Mouse (Mus musculus) hindbrain, embryonic 13.5 days (tissue): ENCODE results near the gene Brd3. TPM values are rescaled to one million over a fixed set of nuclear protein-coding genes. Genes with fewer than 3 reads are reported as not detected.

Experiments
- ATAC-seq: fragments of 200-750 bp; cut with Nextera tagmentation; 2 replicates; pipeline ENCODE4 v1.8.0; 2017; ENCODE audit warnings: moderate TSS enrichment; ENCODE audit not compliant: low FRiP score
- H3K27ac ChIP-seq: fragments of 300-500 bp; sonication (generic); 2 replicates; pipeline ENCODE4 v1.5.1; 2015; ENCODE audit warnings: inconsistent platforms, mild to moderate bottlenecking, moderate library complexity
- H3K27me3 ChIP-seq: fragments of 300-500 bp; sonication (generic); 2 replicates; pipeline ENCODE4 v1.6.1; 2015; ENCODE audit warnings: mild to moderate bottlenecking, inconsistent platforms
- H3K36me3 ChIP-seq: fragments of 300-500 bp; sonication (generic); 2 replicates; pipeline ENCODE4 v1.6.1; 2015; ENCODE audit warnings: mild to moderate bottlenecking, inconsistent platforms
- H3K4me1 ChIP-seq: fragments of 300-500 bp; sonication (generic); replicated peaks from 2 replicates; pipeline ENCODE4 v1.6.1; 2015; ENCODE audit warnings: inconsistent platforms
- H3K4me2 ChIP-seq: fragments of 300-500 bp; sonication (generic); 2 replicates; pipeline ENCODE4 v1.6.1; 2015; ENCODE audit warnings: inconsistent platforms, mild to moderate bottlenecking, moderate library complexity
- H3K4me3 ChIP-seq: fragments of 300-500 bp; sonication (generic); 2 replicates; pipeline ENCODE4 v1.5.1; 2015; ENCODE audit warnings: mild to moderate bottlenecking, inconsistent platforms
- H3K9ac ChIP-seq: fragments of 300-500 bp; sonication (generic); 2 replicates; pipeline ENCODE4 v1.6.1; 2015; ENCODE audit warnings: mild to moderate bottlenecking, inconsistent platforms
- H3K9me3 ChIP-seq: fragments of 300-500 bp; sonication (generic); 2 replicates; pipeline ENCODE4 v1.6.1; 2016; ENCODE audit warnings: inconsistent platforms
- WGBS: fragments of 180-500 bp; shearing (Covaris S2); methylation state at CpG from one replicate; pipeline ENCODE4 v1.1.7; 2015; 5-methylcytosine and 5-hydroxymethylcytosine counted together
- polyA plus RNA-seq: library from polyadenylated mRNA; unstranded; fragments of >200 nt; fragmentation: Nextera tagmentation; extraction: Ambion mirVana; gene quantifications from 2 replicates; pipeline ENCODE4 v1.2.1, GENCODE M21; 2015

Brd3 gene
- polyA plus RNA-seq, 1 experiment from 2014 or later, result 130 TPM

GRCm38 (mm10) chr2:27461881-27462660, 45.4 kb downstream of the Brd3 start:
- Histone ChIP-seq H3K4me2 (no peak overlapping the region), H3K27me3 (no peaks in the 10 kb centered on the region), H3K9me3 (no peaks in the 10 kb centered on the region), H3K4me3 (no peak overlapping the region), H3K9ac (no peak overlapping the region), H3K27ac (no peak overlapping the region), H3K36me3 (peaks cover 90% of the 10 kb centered on the region), H3K4me1 (peaks cover 3% of the 10 kb centered on the region; the same call in 1 of the 2 replicates)
- 82% methylated on average over 4 of the region's 4 CpGs for WGBS
- ATAC-seq, result no peak

DNA sequence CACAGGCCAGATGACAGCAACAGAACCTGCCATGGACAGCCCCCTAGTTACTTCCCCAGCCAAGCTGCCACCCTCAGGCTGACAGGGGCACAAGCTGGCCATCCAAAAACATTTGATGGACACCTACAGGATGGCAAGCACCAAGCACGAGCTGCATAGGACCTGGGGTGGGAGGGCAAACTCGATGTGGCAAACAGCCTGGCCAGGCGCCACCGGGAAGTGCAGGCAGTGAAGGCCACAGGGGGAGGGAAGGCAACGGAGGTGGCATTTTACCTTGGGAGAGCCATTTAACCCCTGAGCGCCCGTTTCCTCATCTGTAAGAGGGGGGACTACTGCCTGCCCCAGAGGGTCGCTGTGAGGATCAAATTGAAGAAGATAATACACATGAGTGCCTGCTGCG, 46.8 kb downstream of the Brd3 start:
- H3K36me3 ChIP-seq, result peaks cover 91% of the 10 kb centered on the region

DNA sequence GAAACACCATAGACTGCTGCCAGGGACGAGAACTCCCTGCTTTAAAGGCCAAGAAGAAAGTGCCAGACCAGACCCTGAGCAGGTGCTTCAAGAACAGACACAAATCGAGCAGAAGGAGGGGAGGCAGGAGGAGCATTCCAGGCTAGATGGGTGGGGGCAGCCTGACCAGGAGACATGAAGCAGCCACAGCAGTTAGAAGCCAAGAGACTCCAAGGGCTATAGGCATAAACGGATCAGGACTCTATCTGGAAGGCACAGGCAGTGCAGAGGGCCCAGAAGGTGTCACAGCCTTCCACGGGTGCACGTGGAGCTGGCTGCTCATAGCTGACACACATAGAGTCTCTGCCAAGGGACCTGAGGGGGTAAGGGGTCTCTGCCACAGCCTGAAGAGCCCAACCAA, 47.3 kb downstream of the Brd3 start:
- H3K9ac ChIP-seq, result no peak overlapping the region
- H3K4me3 ChIP-seq, result no peak overlapping the region
- H3K27ac ChIP-seq, result no peak overlapping the region
- ATAC-seq, result no peak
- 93% methylated on average over 5 of the region's 5 CpGs for WGBS
- H3K4me1 ChIP-seq, result no peaks in the 10 kb centered on the region
- H3K27me3 ChIP-seq, result no peaks in the 10 kb centered on the region
- no peaks in the 10 kb centered on the region for H3K9me3 ChIP-seq
- peaks cover 90% of the 10 kb centered on the region for H3K36me3 ChIP-seq
- no peak overlapping the region for H3K4me2 ChIP-seq

More for the DNA sequence above, 46.8 kb downstream of the Brd3 start:
- no peaks in the 10 kb centered on the region for H3K9me3 ChIP-seq
- no peaks in the 10 kb centered on the region for H3K27me3 ChIP-seq
- no peaks in the 10 kb centered on the region for H3K4me1 ChIP-seq
- no peak for ATAC-seq
- H3K27ac ChIP-seq, result no peak overlapping the region
- 76% methylated on average over 9 of the region's 9 CpGs for WGBS
- H3K4me3 ChIP-seq, result no peak overlapping the region
- H3K4me2 ChIP-seq, result no peak overlapping the region
- no peak overlapping the region for H3K9ac ChIP-seq

GRCm38 (mm10) chr2:27459735-27460134, 47.7 kb downstream of the Brd3 start:
- no peak overlapping the region for H3K4me2 ChIP-seq
- no peaks in the 10 kb centered on the region for H3K27me3 ChIP-seq
- no peak for ATAC-seq
- no peak overlapping the region for H3K4me3 ChIP-seq
- WGBS, result 89% methylated on average over 7 of the region's 7 CpGs
- H3K9me3 ChIP-seq, result no peaks in the 10 kb centered on the region
- H3K27ac ChIP-seq, result no peak overlapping the region
- H3K4me1 ChIP-seq, result no peaks in the 10 kb centered on the region
- H3K36me3 ChIP-seq, result peaks cover 94% of the 10 kb centered on the region
- H3K9ac ChIP-seq, result no peak overlapping the region

DNA sequence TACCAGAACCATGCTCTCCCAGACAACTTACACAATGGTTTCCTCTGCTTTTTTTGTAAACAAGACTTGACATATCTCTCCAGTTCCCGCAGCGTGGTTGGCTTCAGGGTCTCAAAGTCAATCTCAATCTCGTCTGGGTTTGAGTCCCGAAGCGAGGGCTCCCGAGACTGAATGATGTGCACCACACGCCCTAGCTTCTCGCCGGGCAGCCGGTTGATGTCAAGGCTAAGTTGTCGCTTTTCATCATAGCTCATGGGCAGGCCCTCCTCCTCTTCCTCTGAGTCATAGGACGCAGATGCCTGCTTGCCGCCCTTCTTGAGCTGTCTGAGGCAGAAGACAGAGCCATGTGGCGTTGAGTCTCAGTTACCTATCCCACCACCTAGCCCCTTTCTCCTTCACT, 57.2 kb downstream of the Brd3 start:
- WGBS, result 93% methylated on average over 14 of the region's 14 CpGs
- ATAC-seq, result no peak
- H3K36me3 ChIP-seq, result peaks cover 99% of the 10 kb centered on the region
- H3K4me1 ChIP-seq, result no peaks in the 10 kb centered on the region
- no peak overlapping the region for H3K4me3 ChIP-seq
- H3K27me3 ChIP-seq, result no peaks in the 10 kb centered on the region
- no peaks in the 10 kb centered on the region for H3K9me3 ChIP-seq
- no peak overlapping the region; the same call in 1 of the 2 replicates for H3K9ac ChIP-seq
- no peak overlapping the region for H3K27ac ChIP-seq
- H3K4me2 ChIP-seq, result no peak overlapping the region

GRCm38 (mm10) chr2:27447782-27448181, 59.7 kb downstream of the Brd3 start:
- Histone ChIP-seq H3K27ac (no peak overlapping the region), H3K4me3 (no peak overlapping the region), H3K27me3 (no peaks in the 10 kb centered on the region), H3K4me1 (peaks cover 17% of the 10 kb centered on the region), H3K9me3 (no peaks in the 10 kb centered on the region), H3K36me3 (peaks cover 86% of the 10 kb centered on the region), H3K9ac (no peak overlapping the region), H3K4me2 (no peak overlapping the region)
- 91% methylated on average over 5 of the region's 5 CpGs for WGBS
- no peak for ATAC-seq

GRCm38 (mm10) chr2:27446812-27447211, 60.6 kb downstream of the Brd3 start:
- Histone ChIP-seq H3K27me3 (no peaks in the 10 kb centered on the region), H3K4me3 (no peak overlapping the region), H3K4me2 (no peak overlapping the region), H3K9me3 (no peaks in the 10 kb centered on the region), H3K4me1 (peaks cover 21% of the 10 kb centered on the region), H3K9ac (no peak overlapping the region), H3K36me3 (peaks cover 76% of the 10 kb centered on the region), H3K27ac (no peak overlapping the region)
- 95% methylated on average over 8 of the region's 8 CpGs for WGBS
- ATAC-seq, result no peak

DNA sequence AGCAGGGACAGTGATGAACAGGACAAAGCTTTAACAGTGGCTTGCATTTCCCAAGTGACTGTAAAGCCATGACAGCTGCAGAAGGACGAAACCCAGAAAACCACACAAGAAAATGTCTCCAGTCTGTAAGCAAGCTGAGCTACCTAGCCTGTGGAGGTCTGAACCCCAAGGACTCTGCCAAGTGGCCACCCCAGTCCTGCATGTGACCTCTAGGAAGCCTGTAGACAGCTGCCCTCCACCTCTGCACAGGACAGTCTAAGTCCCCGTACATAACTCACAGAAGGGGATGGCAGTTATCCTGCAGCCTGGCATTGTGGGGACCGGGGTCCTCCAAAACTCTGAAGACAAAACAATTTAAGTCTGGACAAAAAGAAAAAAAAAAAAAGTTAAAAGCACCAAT, 61.6 kb downstream of the Brd3 start:
- Histone ChIP-seq H3K27ac (no peak overlapping the region), H3K27me3 (no peaks in the 10 kb centered on the region), H3K4me2 (no peak overlapping the region), H3K4me1 (peaks cover 23% of the 10 kb centered on the region), H3K9me3 (no peaks in the 10 kb centered on the region), H3K9ac (no peak overlapping the region), H3K4me3 (no peak overlapping the region), H3K36me3 (peaks cover 67% of the 10 kb centered on the region)
- no peak for ATAC-seq
- 93% methylated on average over 3 of the region's 3 CpGs for WGBS

GRCm38 (mm10) chr2:27443450-27443708, 64.1 kb downstream of the Brd3 start:
- H3K4me2 ChIP-seq, result peak overlapping the region; percentile 64
- H3K9me3 ChIP-seq, result no peaks in the 10 kb centered on the region
- no peak for ATAC-seq
- peak overlapping the region; percentile 87 for H3K9ac ChIP-seq
- peak overlapping the region; percentile 67 for H3K4me3 ChIP-seq
- peaks cover 23% of the 10 kb centered on the region for H3K4me1 ChIP-seq
- no peaks in the 10 kb centered on the region for H3K27me3 ChIP-seq
- peaks cover 42% of the 10 kb centered on the region for H3K36me3 ChIP-seq
- no peak overlapping the region; the same call in 1 of the 2 replicates for H3K27ac ChIP-seq
- WGBS, result 75% methylated on average over 5 of the region's 5 CpGs

DNA sequence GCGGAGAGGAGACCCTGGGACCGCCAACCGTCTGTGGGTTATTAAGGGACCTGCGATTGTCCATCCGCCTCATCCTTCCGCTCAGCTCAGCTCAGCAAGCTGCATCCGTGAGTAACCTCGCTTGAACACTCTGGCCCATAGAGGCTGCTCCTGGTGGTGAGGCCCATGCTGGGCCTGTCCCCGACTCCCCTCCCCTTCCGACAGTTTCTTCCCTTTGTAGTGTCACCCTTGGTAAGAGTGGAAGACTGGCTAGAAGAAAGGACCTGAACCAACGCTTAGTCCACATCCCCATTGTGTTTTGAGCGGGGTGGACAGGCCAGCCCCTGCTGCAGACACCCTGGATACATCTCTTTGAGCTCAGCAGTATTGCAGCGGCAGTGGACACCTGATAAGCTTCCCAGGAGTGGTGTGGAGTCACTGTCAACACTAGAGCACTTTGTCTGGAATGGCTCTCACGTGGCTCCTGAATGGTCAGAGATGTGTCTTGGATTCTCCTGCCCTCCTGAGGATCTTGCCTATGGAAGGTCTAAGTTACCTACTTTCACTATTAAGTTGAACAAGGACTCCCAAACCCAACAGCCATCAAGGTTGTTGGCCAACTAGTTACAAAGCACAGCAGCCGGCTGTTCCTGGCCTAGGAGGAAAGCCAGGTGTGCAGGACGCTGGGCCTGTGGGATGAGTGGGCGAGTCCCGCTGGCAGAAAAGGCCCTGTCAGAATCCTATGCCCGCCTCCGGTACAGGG, 64.6 kb downstream of the Brd3 start:
- Histone ChIP-seq H3K9me3 (no peaks in the 10 kb centered on the region), H3K27ac (peak overlapping the region; percentile 83), H3K4me1 (peaks cover 23% of the 10 kb centered on the region), H3K36me3 (peaks cover 37% of the 10 kb centered on the region), H3K9ac (peak overlapping the region; percentile 87), H3K4me2 (peak overlapping the region; percentile 64), H3K4me3 (peak overlapping the region; percentile 67), H3K27me3 (no peaks in the 10 kb centered on the region)
- 30% methylated on average over 20 of the region's 20 CpGs for WGBS
- no peak; the same call in none of the 2 replicates for ATAC-seq

DNA sequence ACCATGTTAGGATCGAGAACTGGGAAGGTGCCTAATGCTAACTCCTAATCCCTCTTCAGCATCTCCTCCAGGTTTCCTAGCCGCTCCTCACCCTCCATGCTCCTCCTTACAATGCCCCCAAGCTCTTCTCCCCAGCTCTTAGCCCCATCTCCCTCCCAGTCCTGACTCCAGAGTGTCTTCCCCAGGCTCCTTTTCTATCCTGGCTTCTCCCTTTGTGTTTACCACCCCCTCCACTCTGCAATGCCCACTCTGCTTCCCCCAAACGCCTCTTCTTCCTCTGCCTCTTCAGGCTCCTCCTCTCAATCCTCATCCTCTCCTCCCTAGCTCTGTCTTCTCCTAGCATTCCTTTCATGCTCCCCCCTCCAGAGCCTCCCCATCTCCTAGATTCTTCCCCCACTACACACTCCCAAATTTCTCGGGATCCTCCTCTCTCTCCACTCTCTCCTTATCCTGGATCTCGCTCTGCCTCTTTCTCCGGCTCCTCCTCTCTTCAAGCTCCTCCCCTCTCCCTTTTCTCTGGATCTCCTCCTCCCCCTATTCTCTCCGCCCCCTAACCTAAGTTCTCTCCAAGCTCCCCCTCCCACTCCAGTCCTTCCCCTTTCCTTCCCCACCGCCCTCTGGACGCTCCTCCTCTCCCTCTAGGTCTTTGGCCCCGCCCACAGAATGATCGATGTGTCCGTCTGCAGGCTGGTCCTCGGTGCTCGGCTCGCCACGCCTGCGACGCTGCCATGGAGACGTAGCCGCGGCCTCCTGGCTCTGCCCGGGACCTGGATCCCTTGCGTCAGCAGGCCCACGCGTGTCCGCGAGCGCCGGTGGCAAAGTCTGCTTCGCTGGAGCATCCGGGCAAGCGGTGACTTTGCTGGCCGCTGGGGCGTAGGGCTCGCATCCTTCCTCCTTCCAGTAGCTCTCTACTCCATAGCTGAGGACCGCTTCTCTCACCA, 65.4 kb downstream of the Brd3 start, which contains the start of gene Brd3os:
Gene Brd3os, plus strand, starts transcription at position 558 of the 941 bp plus-strand sequence.
- peak within 1 kb of the TSS; percentile 64 for H3K4me2 ChIP-seq
- ATAC-seq, result peak; percentile 91
- no peaks in the 10 kb centered on the region for H3K9me3 ChIP-seq
- under 1% methylated on average over 36 of the region's 36 CpGs for WGBS
- H3K27me3 ChIP-seq, result no peaks in the 10 kb centered on the region
- peaks cover 23% of the 10 kb centered on the region for H3K4me1 ChIP-seq
- H3K27ac ChIP-seq, result peak within 1 kb of the TSS; percentile 91
- peak within 1 kb of the TSS; percentile 67 for H3K4me3 ChIP-seq
- peak within 1 kb of the TSS; percentile 87 for H3K9ac ChIP-seq
- H3K36me3 ChIP-seq, result peaks cover 28% of the 10 kb centered on the region

GRCm38 (mm10) chr2:27438281-27438680, 69.2 kb downstream of the Brd3 start:
- no peak overlapping the region for H3K4me3 ChIP-seq
- H3K4me1 ChIP-seq, result peaks cover 18% of the 10 kb centered on the region
- H3K9ac ChIP-seq, result no peak overlapping the region
- 27% methylated on average over 11 of the region's 11 CpGs for WGBS
- H3K4me2 ChIP-seq, result no peak overlapping the region
- no peaks in the 10 kb centered on the region for H3K9me3 ChIP-seq
- no peaks in the 10 kb centered on the region for H3K36me3 ChIP-seq
- H3K27ac ChIP-seq, result no peak overlapping the region
- H3K27me3 ChIP-seq, result no peaks in the 10 kb centered on the region
- no peak for ATAC-seq
